Mouse (Mus musculus) midbrain, postnatal 0 days (tissue): ENCODE data around the gene Gbgt1. TPM values are rescaled to one million over a fixed set of nuclear protein-coding genes. Genes with fewer than 3 reads are reported as not detected.

Source experiments
- ATAC-seq: fragments of 200-750 bp; cut with Nextera tagmentation; 2 replicates; pipeline ENCODE4 v1.8.0; 2017; ENCODE audit warnings: moderate number of reproducible peaks, mild to moderate bottlenecking, moderate TSS enrichment, moderate library complexity; ENCODE audit not compliant: low FRiP score
- DNase-seq: peaks from one replicate; pipeline ENCODE4 v3.0.0-alpha.2; 2015; ENCODE audit warnings: low spot score
- H3K27ac ChIP-seq: fragments of 300-500 bp; sonication (generic); 2 replicates; pipeline ENCODE4 v1.5.1; 2014; ENCODE audit warnings: low read depth, mild to moderate bottlenecking, low read length, mixed read lengths
- H3K27me3 ChIP-seq: fragments of 300-500 bp; sonication (generic); 2 replicates; pipeline ENCODE4 v1.6.1; 2014; ENCODE audit warnings: low read length, control low read depth, mixed read lengths; ENCODE audit not compliant: insufficient read depth
- H3K36me3 ChIP-seq: fragments of 300-500 bp; sonication (generic); 2 replicates; pipeline ENCODE4 v1.6.1; 2014; ENCODE audit warnings: low read length, control low read depth, mixed read lengths; ENCODE audit not compliant: insufficient read depth
- H3K4me1 ChIP-seq: fragments of 300-500 bp; sonication (generic); 2 replicates; pipeline ENCODE4 v1.6.1; 2014; ENCODE audit warnings: mild to moderate bottlenecking, control low read depth, antibody characterized with exemption, low read length, mixed read lengths; ENCODE audit not compliant: insufficient read depth
- H3K4me2 ChIP-seq: fragments of 300-500 bp; sonication (generic); 2 replicates; pipeline ENCODE4 v1.6.1; 2014; ENCODE audit warnings: low read depth, mild to moderate bottlenecking, low read length, mixed read lengths; ENCODE audit not compliant: poor library complexity, severe bottlenecking
- H3K4me3 ChIP-seq: fragments of 300-500 bp; sonication (generic); 2 replicates; pipeline ENCODE4 v1.5.1; 2014; ENCODE audit warnings: low read depth, mild to moderate bottlenecking, low read length, moderate library complexity
- H3K9ac ChIP-seq: fragments of 300-500 bp; sonication (generic); replicated peaks from 2 replicates; pipeline ENCODE4 v1.6.1; 2014; ENCODE audit warnings: mild to moderate bottlenecking, low read length, moderate library complexity, mixed read lengths; ENCODE audit not compliant: poor library complexity, severe bottlenecking
- H3K9me3 ChIP-seq: fragments of 300-500 bp; sonication (generic); 2 replicates; pipeline ENCODE4 v1.6.1; 2016; ENCODE audit warnings: low read length, control low read depth
- CTCF ChIP-seq: IDR thresholded peaks from 2 replicates; pipeline ENCODE4 v1.5.1; 2016; ENCODE audit warnings: antibody characterized with exemption, mild to moderate bottlenecking
- WGBS: fragments of 180-500 bp; shearing (Covaris S2); extraction: QIAGEN DNeasy Blood & Tissue Kit; methylation state at CpG from one replicate; pipeline ENCODE4 v1.1.7; 2014; 5-methylcytosine and 5-hydroxymethylcytosine counted together
- polyA plus RNA-seq: library from polyadenylated mRNA; unstranded; fragments of >200 nt; fragmentation: Nextera tagmentation; extraction: Ambion mirVana; gene quantifications from 2 replicates; pipeline ENCODE4 v1.2.1, GENCODE M21; 2015
- total RNA-seq: library from RNA; depleted of rRNA; stranded (reverse); fragments of >200 nt; gene quantifications from 2 replicates; pipeline ENCODE4 v1.2.3, GENCODE M21; 2014; rRNA removed

Gbgt1 gene
- total RNA-seq = 3.3 and 5.4 TPM in 2 replicates
- 0.75 and 0.81 TPM in 2 replicates for polyA plus RNA-seq

DNA sequence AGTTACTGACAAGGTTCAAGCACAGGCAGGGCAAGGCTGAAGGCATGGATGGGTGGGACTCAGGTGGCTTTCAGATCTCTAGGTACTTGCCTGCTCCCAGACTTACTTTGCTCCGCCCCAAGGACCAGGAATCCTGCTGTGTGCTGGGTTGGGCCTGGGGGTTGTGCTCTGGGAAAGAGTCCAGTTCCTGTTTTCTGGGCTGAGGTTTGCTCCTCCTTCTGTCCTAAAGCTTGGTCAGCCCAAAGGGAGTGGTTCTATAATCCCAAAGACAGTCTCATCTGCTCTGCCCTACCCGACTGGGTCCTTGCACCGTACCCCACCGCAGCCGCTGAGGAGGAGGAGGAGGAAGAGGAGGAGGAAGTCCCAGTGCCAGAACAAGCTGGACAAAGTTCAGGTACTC lies at the start of gene Gbgt1:
TSS of gene Gbgt1 (plus strand) at position 221 of the 400 bp plus-strand sequence.
- no peak for TF ChIP-seq CTCF
- 80% methylated on average over 5 of the region's 5 CpGs for WGBS
- Histone ChIP-seq H3K4me2 (no peak within 1 kb of the TSS), H3K9me3 (no peaks in the 10 kb centered on the region), H3K36me3 (no peaks in the 10 kb centered on the region), H3K27ac (no peak within 1 kb of the TSS), H3K4me3 (no peak within 1 kb of the TSS), H3K9ac (no peak within 1 kb of the TSS), H3K27me3 (no peaks in the 10 kb centered on the region), H3K4me1 (no peaks in the 10 kb centered on the region)
- no peak for DNase-seq
- ATAC-seq = no peak

DNA sequence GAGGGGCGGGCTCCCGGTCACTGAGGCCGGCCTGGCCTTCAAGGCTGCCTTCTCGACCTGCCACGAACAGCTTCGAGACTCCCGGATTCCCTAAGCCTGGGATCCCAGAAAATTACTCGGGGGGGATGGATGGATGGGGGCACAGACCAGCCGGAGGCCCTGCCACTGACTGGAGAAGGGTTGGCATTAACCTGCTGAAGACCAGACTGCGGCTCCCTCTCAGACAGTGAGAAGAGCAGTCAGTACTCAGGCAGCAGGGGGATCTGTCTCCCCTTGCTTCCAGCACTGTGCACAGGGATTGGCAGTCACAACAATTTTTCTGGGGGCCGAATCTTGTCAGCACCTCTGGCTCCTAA lies 49.4 kb upstream of the Gbgt1 start:
- peak; percentile 25; the same call in 1 of the 2 replicates for TF ChIP-seq CTCF
- DNase-seq (peak; percentile 41), ATAC-seq (peak; percentile 32; the same call in 1 of the 2 replicates)
- no peaks in the 10 kb centered on the region for H3K9me3 ChIP-seq
- H3K27ac ChIP-seq = peak overlapping the region; percentile 90
- H3K9ac ChIP-seq = peak overlapping the region; percentile 86
- H3K4me3 ChIP-seq = peak overlapping the region; percentile 76
- H3K36me3 ChIP-seq = peaks cover 24% of the 10 kb centered on the region
- peaks cover 4% of the 10 kb centered on the region for H3K4me1 ChIP-seq
- WGBS = 5% methylated on average over 11 of the region's 11 CpGs
- no peaks in the 10 kb centered on the region for H3K27me3 ChIP-seq
- H3K4me2 ChIP-seq = peak overlapping the region; percentile 93

- WGBS = 92% methylated on average over 11 of the region's 11 CpGs
- DNase-seq = no peak
- no peak for TF ChIP-seq CTCF
- Histone ChIP-seq H3K9ac (no peak overlapping the region), H3K4me1 (no peaks in the 10 kb centered on the region), H3K4me2 (no peak overlapping the region), H3K27me3 (no peaks in the 10 kb centered on the region), H3K36me3 (peaks cover 38% of the 10 kb centered on the region), H3K9me3 (no peaks in the 10 kb centered on the region), H3K4me3 (no peak overlapping the region), H3K27ac (no peak overlapping the region)
- no peak for ATAC-seq
Observed at GRCm38 (mm10) chr2:28451663-28452062, 45.0 kb upstream of the Gbgt1 start.

DNA sequence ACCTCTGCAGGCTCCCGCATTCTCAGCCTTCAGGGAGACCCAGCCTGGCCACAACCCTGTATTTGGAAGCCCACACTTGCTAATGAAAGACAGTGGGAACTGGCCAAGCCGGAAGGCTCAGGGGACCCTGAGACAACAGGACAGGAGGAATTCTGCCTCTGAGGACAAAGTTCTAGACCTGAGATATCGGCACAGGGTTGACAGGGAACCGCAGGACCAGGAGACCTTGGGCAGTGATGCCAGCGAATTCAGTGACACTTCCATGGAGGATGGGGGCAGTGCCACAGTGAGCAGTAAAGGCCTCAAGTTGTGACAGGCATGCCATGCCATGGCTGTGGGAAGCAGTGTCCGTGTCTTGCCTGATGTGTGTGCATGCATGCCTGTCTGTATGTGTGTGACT lies 43.2 kb upstream of the Gbgt1 start:
- Histone ChIP-seq H3K4me2 (no peak overlapping the region), H3K27ac (no peak overlapping the region), H3K4me3 (no peak overlapping the region), H3K9ac (no peak overlapping the region), H3K36me3 (peaks cover 38% of the 10 kb centered on the region), H3K4me1 (no peaks in the 10 kb centered on the region), H3K27me3 (no peaks in the 10 kb centered on the region), H3K9me3 (no peaks in the 10 kb centered on the region)
- TF ChIP-seq CTCF = no peak
- no peak for DNase-seq
- ATAC-seq = no peak
- 89% methylated on average over 6 of the region's 6 CpGs for WGBS

GRCm38 (mm10) chr2:28456616-28457015 lies 40.1 kb upstream of the Gbgt1 start:
- H3K4me2 ChIP-seq = no peak overlapping the region
- H3K27ac ChIP-seq = no peak overlapping the region
- H3K9ac ChIP-seq = no peak overlapping the region
- peaks cover 21% of the 10 kb centered on the region for H3K36me3 ChIP-seq
- no peaks in the 10 kb centered on the region for H3K4me1 ChIP-seq
- H3K9me3 ChIP-seq = no peaks in the 10 kb centered on the region
- ATAC-seq (no peak), DNase-seq (peak; percentile 28)
- no peak overlapping the region for H3K4me3 ChIP-seq
- WGBS = 60% methylated on average over 1 of the region's 1 CpGs
- no peak for TF ChIP-seq CTCF
- no peaks in the 10 kb centered on the region for H3K27me3 ChIP-seq

GRCm38 (mm10) chr2:28463919-28464318 lies 32.8 kb upstream of the Gbgt1 start:
- H3K9ac ChIP-seq = no peak overlapping the region
- H3K4me2 ChIP-seq = no peak overlapping the region
- peak; percentile 69 for TF ChIP-seq CTCF
- no peaks in the 10 kb centered on the region for H3K36me3 ChIP-seq
- H3K9me3 ChIP-seq = no peaks in the 10 kb centered on the region
- DNase-seq (peak; percentile 54), ATAC-seq (no peak)
- peaks cover 14% of the 10 kb centered on the region for H3K4me1 ChIP-seq
- no peak overlapping the region for H3K4me3 ChIP-seq
- no peaks in the 10 kb centered on the region for H3K27me3 ChIP-seq
- whole genome bisulfite sequencing = 39% methylated on average over 3 of the region's 3 CpGs
- no peak overlapping the region for H3K27ac ChIP-seq
